Mouse (Mus musculus) left cerebral cortex, postnatal 10 days (tissue): ENCODE measurements around the gene Atp6v1e1. TPM values are rescaled to one million over a fixed set of nuclear protein-coding genes. Genes with fewer than 3 reads are reported as not detected.
"Not testable (repeated sequence)": the region's sequence is repeated elsewhere in the genome, so short reads cannot be mapped to it uniquely, and the experiment has no call there.

ENCODE experiments used
- DNase-seq, 2 experiments: peaks; one replicate each; pipeline ENCODE4 v3.0.0; 2021 to 2022; ENCODE audit warnings: low spot score in 2 of 2, mixed read lengths in 1 of 2; ENCODE audit errors: extremely low spot score in 1 of 2
- intact Hi-C: fragments of 180-260 bp; cut with DNase I; formaldehyde crosslinking; loops from one replicate; pipeline ENCODE4 v1.15.1; 2025
- total RNA-seq, 2 experiments: library from RNA; stranded (reverse); gene quantifications; 2 replicates each; pipeline ENCODE4 v1.2.3; 2021

The Atp6v1e1 gene
- total RNA-seq, 2 experiments from 2014 or later, result 415 to 438 TPM

- no peak for DNase-seq
- intact Hi-C loops, result no loop called here
Measured at GRCm38 (mm10) chr6:120822937-120823614, 483 bp upstream of the Atp6v1e1 start.

GRCm38 (mm10) chr6:120821715-120822114, 878 bp downstream of the Atp6v1e1 start:
- intact Hi-C loops, result no loop called here
- DNase-seq, result no peak

GRCm38 (mm10) chr6:120820941-120821340, 1.7 kb downstream of the Atp6v1e1 start:
- DNase-seq, result no peak
- intact Hi-C loops, result no loop called here

- intact Hi-C loops, result no loop called here
- no peak for DNase-seq
Measured at GRCm38 (mm10) chr6:120820144-120820543, 2.4 kb downstream of the Atp6v1e1 start.

GRCm38 (mm10) chr6:120819294-120819693, 3.3 kb downstream of the Atp6v1e1 start:
- intact Hi-C loops, result no loop called here
- no peak for DNase-seq

GRCm38 (mm10) chr6:120811999-120812398, 10.6 kb downstream of the Atp6v1e1 start:
- intact Hi-C loops, DNase-seq: not testable (repeated sequence)

GRCm38 (mm10) chr6:120807738-120808081, 14.9 kb downstream of the Atp6v1e1 start:
- DNase-seq, result no peak
- intact Hi-C loops, result no loop called here

GRCm38 (mm10) chr6:120806999-120807737, 15.4 kb downstream of the Atp6v1e1 start:
- no peak for DNase-seq
- intact Hi-C loops, result no loop called here

- intact Hi-C loops, result no loop called here
- DNase-seq, result no peak
Measured at GRCm38 (mm10) chr6:120799581-120800041, 23.0 kb downstream of the Atp6v1e1 start.

- intact Hi-C loops, result no loop called here
Measured at GRCm38 (mm10) chr6:120798905-120799304, 23.7 kb downstream of the Atp6v1e1 start.

GRCm38 (mm10) chr6:120798019-120798418, 24.6 kb downstream of the Atp6v1e1 start:
- intact Hi-C loops, result no loop called here
- DNase-seq, result no peak

More at GRCm38 (mm10) chr6:120798905-120799304, 23.7 kb downstream of the Atp6v1e1 start:
- DNase-seq, result no peak

- DNase-seq, result no peak
- intact Hi-C loops, result no loop called here
Measured at GRCm38 (mm10) chr6:120796111-120796510, 26.5 kb downstream of the Atp6v1e1 start.

GRCm38 (mm10) chr6:120795422-120796086, 27.0 kb downstream of the Atp6v1e1 start:
- DNase-seq, result no peak
- intact Hi-C loops, result no loop called here

GRCm38 (mm10) chr6:120792947-120793346, 29.6 kb downstream of the Atp6v1e1 start:
- intact Hi-C loops, result no loop called here
- no peak for DNase-seq

- intact Hi-C loops, result no loop called here
- DNase-seq, result no peak
Measured at GRCm38 (mm10) chr6:120790717-120791116, 31.9 kb downstream of the Atp6v1e1 start.

- intact Hi-C loops, result no loop called here
- no peak for DNase-seq
Measured at GRCm38 (mm10) chr6:120790153-120790552, 32.4 kb downstream of the Atp6v1e1 start.

- intact Hi-C loops, result no loop called here
- DNase-seq, result no peak
Measured at GRCm38 (mm10) chr6:120788904-120789303, 33.7 kb downstream of the Atp6v1e1 start.

GRCm38 (mm10) chr6:120788068-120788607, 34.5 kb downstream of the Atp6v1e1 start:
- DNase-seq, result no peak
- intact Hi-C loops, result no loop called here

GRCm38 (mm10) chr6:120784351-120784750, 38.2 kb downstream of the Atp6v1e1 start:
- intact Hi-C loops, result no loop called here
- no peak for DNase-seq
